Mouse (Mus musculus) large intestine, adult 2 months (tissue): ENCODE data around the gene Serinc2. TPM values are rescaled to one million over a fixed set of nuclear protein-coding genes. Genes with fewer than 3 reads are reported as not detected.

ENCODE experiments used
- DNase-seq: peaks from one replicate; pipeline ENCODE4 v3.0.0-alpha.2; 2012; ENCODE audit warnings: low read depth, low spot score
- WGBS: fragments of 180-500 bp; shearing (Covaris S2); methylation state at CpG from one replicate; pipeline ENCODE4 v1.1.7; 2018; 5-methylcytosine and 5-hydroxymethylcytosine counted together
- polyA plus RNA-seq: library from polyadenylated mRNA; depleted of rRNA; stranded (reverse); fragments of >200 nt; gene quantifications from 2 replicates; pipeline ENCODE4 v1.2.3, GENCODE M21; 2012

Gene Serinc2
- polyA plus RNA-seq, 1 experiment, result 289 TPM

- DNase-seq, result no peak
- 79% methylated on average over 8 of the region's 8 CpGs for WGBS
Measured at GRCm38 (mm10) chr4:130299629-130300018, 20.6 kb upstream of the Serinc2 start.

GRCm38 (mm10) chr4:130298877-130299628 is 20.0 kb upstream of the Serinc2 start:
- no peak for DNase-seq
- 64% methylated on average over 11 of the region's 11 CpGs for WGBS

GRCm38 (mm10) chr4:130297123-130297529 is 18.1 kb upstream of the Serinc2 start:
- 30% methylated on average over 13 of the region's 13 CpGs for WGBS
- DNase-seq, result no peak

- 92% methylated on average over 13 of the region's 13 CpGs for WGBS
- DNase-seq, result no peak
Measured at GRCm38 (mm10) chr4:130296243-130296965, 17.4 kb upstream of the Serinc2 start.

GRCm38 (mm10) chr4:130295047-130295745 is 16.2 kb upstream of the Serinc2 start:
- peak; percentile 65 for DNase-seq
- 21% methylated on average over 23 of the region's 23 CpGs for WGBS

- no peak for DNase-seq
- WGBS, result 86% methylated on average over 8 of the region's 8 CpGs
Measured at GRCm38 (mm10) chr4:130294513-130294912, 15.5 kb upstream of the Serinc2 start.

- WGBS, result under 1% methylated on average over 4 of the region's 4 CpGs
- DNase-seq, result peak; percentile 85
Measured at GRCm38 (mm10) chr4:130292271-130292670, 13.3 kb upstream of the Serinc2 start.

GRCm38 (mm10) chr4:130289824-130290223 is 10.8 kb upstream of the Serinc2 start:
- WGBS, result 84% methylated on average over 3 of the region's 3 CpGs

GRCm38 (mm10) chr4:130286531-130286930 is 7.5 kb upstream of the Serinc2 start:
- no peak for DNase-seq
- 29% methylated on average over 3 of the region's 3 CpGs for WGBS

More at GRCm38 (mm10) chr4:130289824-130290223, 10.8 kb upstream of the Serinc2 start:
- DNase-seq, result no peak

- DNase-seq, result no peak
- WGBS, result 81% methylated on average over 9 of the region's 9 CpGs
Measured at GRCm38 (mm10) chr4:130283826-130284225, 4.8 kb upstream of the Serinc2 start.

GRCm38 (mm10) chr4:130282856-130283255 is 3.9 kb upstream of the Serinc2 start:
- WGBS, result 71% methylated on average over 5 of the region's 5 CpGs

GRCm38 (mm10) chr4:130276573-130277176 is 2.3 kb downstream of the Serinc2 start:
- DNase-seq, result no peak
- WGBS, result 22% methylated on average over 7 of the region's 7 CpGs

More at GRCm38 (mm10) chr4:130282856-130283255, 3.9 kb upstream of the Serinc2 start:
- no peak for DNase-seq

GRCm38 (mm10) chr4:130275823-130276105 is 3.2 kb downstream of the Serinc2 start:
- 37% methylated on average over 5 of the region's 5 CpGs for WGBS
- no peak for DNase-seq

- DNase-seq, result no peak
Measured at GRCm38 (mm10) chr4:130275016-130275822, 3.8 kb downstream of the Serinc2 start.

GRCm38 (mm10) chr4:130274346-130275015 is 4.5 kb downstream of the Serinc2 start:
- 1% methylated on average over 29 of the region's 29 CpGs for WGBS
- DNase-seq, result no peak

More at GRCm38 (mm10) chr4:130275016-130275822, 3.8 kb downstream of the Serinc2 start:
- 2% methylated on average over 62 of the region's 62 CpGs for WGBS

- no peak for DNase-seq
- WGBS, result 9% methylated on average over 11 of the region's 12 CpGs
Measured at GRCm38 (mm10) chr4:130273698-130274345, 5.2 kb downstream of the Serinc2 start.

GRCm38 (mm10) chr4:130270611-130271347 is 8.2 kb downstream of the Serinc2 start:
- 82% methylated on average over 6 of the region's 6 CpGs for WGBS
- DNase-seq, result no peak

GRCm38 (mm10) chr4:130270089-130270488 is 8.9 kb downstream of the Serinc2 start:
- 86% methylated on average over 8 of the region's 8 CpGs for WGBS

More at GRCm38 (mm10) chr4:130270089-130270488, 8.9 kb downstream of the Serinc2 start:
- no peak for DNase-seq
